Mouse (Mus musculus) retina, postnatal 7 days (tissue): ENCODE results near the gene Prpf6.

ENCODE experiments used
- DNase-seq: peaks from one replicate; pipeline ENCODE4 v3.0.0-alpha.2; 2012; ENCODE audit warnings: low read depth, low spot score

Prpf6 gene

GRCm38 (mm10) chr2:181657441-181657840 is 65.8 kb downstream of the Prpf6 start:
- DNase-seq, result no peak

GRCm38 (mm10) chr2:181658528-181658927 is 66.9 kb downstream of the Prpf6 start:
- DNase-seq, result no peak

DNA sequence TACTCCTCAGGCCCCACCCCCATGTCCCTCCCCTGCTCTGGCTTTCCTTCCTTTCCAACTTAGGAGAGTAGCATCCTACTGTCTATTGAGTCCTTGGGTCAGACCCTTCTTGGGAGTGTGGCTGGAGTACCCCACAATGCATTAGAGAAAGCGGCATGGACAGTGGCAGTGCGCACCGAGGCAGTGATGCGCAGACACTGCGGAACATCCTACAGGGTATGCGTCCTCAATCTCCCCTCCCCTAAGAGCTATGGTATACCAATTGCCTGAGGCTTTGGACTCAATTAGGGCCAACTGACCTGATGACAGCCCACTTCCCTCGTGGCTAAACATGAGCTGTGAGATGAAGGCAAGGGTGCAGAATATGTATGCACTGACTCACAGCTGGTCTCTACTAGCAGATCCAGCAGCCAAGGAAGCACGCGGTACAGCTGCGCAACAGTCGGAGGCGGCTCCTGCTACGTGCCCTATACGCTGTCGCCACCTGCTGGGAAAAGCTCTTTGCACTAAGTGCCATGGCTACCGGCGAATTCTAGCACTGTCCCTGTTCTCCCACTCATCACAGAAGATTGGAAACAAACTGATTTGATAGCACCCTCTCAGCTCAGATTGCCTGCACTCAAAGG is 67.4 kb downstream of the Prpf6 start:
- no peak for DNase-seq

GRCm38 (mm10) chr2:181659609-181660055 is 68.0 kb downstream of the Prpf6 start:
- no peak for DNase-seq

- no peak for DNase-seq
Measured at GRCm38 (mm10) chr2:181662620-181663297, 71.1 kb downstream of the Prpf6 start.

DNA sequence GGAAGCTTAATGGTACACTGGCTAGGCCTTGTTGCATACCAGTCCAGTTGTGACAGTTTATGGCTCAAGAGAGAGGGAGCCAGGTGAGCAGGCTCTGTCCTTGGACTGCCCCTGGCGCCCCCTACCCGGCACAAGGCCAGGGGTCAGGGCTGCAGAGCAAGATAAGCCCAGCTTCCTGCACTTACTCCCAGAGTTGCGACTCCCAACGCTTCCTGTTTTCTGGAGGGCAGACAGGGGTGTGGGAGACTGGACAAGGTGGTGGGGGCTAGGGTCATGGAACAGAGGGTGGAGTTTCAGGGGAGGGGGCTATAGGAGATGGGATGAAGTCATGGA is 71.6 kb downstream of the Prpf6 start:
- no peak for DNase-seq

DNA sequence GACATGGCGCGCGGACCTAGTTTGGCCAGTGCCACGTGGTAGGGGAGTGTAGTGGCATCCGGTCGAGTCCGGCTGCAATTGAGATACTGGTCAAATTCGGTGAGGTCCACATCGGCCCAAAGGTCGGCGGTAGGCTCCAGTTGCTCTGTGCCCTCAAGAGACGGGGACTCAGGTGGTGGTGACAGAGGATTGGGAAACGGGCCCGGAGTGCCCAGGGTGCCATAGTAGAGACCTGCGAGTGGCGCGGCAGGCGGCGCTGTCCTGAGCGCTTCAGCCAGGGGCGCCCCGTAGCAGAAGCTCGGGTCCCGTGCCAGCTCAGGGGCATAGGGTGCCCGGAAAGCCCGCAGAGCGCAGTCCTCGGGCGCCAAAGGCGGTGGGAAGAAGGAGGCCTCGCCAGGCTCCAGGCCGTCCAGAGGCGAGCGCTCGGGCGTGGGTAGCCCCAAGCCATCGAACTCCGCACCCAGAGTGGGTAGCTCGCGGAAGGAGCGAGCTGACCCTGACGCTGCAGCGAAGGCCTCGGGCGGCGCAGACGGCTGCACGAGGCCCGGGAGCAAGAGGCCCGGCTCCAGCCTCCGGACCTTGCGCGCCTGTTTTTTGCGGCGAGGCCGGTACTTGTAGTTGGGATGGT is 78.7 kb downstream of the Prpf6 start:
- no peak for DNase-seq

GRCm38 (mm10) chr2:181670913-181671311 is 79.2 kb downstream of the Prpf6 start:
- DNase-seq, result no peak

- DNase-seq, result no peak
Measured at GRCm38 (mm10) chr2:181671326-181671725, 79.7 kb downstream of the Prpf6 start, which contains the start of gene Sox18. TSS of gene Sox18 (minus strand) at chr2:181671640.

GRCm38 (mm10) chr2:181671984-181672383 is 80.3 kb downstream of the Prpf6 start:
- no peak for DNase-seq

DNA sequence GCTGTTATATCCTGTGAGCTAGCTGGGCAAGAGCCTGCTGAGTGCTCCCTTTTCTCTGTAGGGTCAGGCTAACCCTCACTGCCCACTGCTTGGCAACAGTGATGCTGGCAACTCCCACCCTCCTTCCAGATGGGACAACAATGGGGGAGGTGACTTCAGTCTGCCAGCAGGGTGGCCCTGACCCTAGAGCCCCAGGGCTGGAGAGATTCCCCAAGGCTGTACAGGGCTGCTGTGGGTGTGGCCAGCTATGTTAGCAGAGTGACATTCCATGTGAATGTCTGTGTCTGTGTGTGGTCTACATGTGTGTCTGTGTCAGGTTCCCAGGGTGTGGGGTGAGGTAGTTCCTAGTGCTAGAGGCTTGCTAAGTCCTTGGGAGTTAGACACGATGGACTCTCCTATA is 81.8 kb downstream of the Prpf6 start:
- DNase-seq, result no peak

DNA sequence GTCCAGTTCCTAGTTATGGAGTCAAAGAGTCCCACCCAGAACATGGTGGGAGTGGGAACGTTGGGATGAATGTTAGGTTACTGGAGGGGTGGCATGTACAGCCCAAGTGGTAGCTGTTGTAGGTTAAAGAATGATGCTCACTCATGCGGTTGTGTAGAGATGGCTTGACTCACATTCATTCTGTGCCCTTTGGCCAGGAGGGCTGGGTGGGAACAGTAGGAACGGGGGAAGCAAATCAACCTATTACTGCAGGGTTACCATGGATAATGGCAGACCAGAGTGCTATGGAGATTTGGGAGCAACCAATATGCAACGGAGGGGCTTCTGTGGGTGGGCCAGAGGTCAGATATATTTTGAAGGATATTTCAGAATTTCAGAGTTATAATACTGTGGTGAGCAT is 83.3 kb downstream of the Prpf6 start:
- DNase-seq, result no peak

GRCm38 (mm10) chr2:181675454-181675853 is 83.8 kb downstream of the Prpf6 start:
- no peak for DNase-seq

GRCm38 (mm10) chr2:181676424-181676823 is 84.8 kb downstream of the Prpf6 start:
- no peak for DNase-seq

DNA sequence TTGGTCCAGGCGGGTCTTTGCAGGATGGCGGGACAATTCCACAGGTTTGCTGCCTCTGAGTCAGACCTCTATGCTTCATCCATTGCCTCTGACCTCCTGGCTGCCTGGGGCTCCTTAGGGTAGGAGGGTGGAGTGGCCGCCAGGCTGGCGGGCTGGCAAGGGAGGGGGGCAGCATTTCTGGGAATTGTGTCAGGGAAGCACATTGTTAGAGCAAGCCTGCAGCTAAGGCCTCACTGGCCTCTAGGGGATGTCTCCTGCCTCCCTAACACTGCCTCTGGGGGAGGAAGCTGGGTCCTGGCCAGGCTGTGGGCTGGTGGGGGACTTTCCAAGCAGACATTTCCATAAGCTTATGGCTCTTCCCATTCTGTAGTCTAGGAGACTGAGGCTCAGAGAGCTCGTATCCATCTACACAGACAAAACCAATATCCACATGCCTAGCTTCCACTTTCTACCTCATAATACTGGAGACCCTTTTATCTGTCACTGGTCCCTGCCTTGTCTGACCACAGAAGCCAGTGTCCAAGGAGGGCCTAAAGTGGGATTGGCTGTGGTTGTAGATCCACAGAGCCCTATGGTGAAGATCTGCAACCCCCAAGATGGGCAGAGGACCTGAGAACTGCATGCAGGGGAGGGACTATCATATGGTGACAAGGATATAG is 85.6 kb downstream of the Prpf6 start:
- DNase-seq, result no peak

GRCm38 (mm10) chr2:181677755-181678098 is 86.1 kb downstream of the Prpf6 start:
- no peak for DNase-seq

GRCm38 (mm10) chr2:181678780-181679179 is 87.1 kb downstream of the Prpf6 start:
- peak; percentile 75 for DNase-seq

DNA sequence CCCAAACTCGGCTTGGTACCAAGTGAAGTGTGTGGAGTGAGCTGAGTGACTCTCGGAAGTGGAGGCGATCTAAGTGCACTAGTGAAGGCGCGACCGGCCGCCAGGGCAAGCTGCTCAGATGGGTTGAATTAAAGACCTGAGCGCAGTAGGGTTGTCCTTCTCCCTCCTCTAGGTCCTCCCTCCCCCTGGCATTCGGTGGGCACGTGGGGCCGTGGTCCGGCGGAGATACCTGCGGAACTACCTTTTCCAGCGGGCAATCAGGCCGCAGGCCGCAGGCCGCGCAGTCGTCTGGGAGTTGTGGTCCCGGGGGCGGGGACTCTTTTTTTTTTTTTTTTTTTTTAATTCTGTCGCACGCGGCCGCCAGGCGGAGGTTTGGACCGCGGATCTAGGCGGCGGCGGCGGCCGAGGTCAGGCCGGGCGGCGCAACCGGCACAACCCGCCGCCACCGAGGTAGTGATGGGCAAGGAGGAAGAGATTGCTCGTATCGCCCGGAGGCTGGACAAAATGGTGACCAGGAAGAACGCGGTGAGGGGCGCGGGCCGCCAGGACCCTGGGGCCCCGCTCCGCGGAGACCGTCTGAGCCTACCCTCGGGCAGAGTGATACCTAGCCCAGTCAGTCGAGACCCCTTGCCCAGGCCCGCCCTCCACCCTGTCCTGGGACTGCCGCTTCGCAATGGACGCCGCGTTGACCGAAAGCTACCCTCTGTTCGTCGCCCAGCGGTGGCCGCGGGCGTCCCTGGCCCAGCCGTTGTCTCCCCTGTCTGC is 88.5 kb downstream of the Prpf6 start, which contains the start of gene Tcea2:
TSS of gene Tcea2 (plus strand) at position 360 of the 765 bp plus-strand sequence.
- peak; percentile 54 for DNase-seq

DNA sequence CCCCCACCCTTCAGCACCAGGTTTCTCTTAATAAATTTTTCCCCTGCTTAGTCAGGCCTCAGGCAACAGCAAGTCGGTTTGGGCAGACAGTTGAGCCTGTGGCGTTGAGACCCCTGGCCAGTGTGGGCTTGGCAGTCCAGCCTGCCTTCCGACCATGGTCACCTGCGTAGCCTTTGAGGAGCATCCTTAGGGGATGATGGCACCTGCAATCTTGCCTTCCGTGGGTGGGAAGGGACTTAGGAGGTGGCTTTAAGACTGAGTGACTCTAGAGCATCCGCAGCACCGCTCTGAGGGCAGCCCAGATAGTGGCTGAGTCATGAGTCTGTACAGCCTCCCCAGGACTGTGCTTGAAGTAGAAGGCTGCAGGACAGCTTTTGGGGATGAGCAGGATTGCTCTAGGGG is 89.0 kb downstream of the Prpf6 start:
- no peak for DNase-seq

- no peak for DNase-seq
Measured at GRCm38 (mm10) chr2:181681978-181682377, 90.3 kb downstream of the Prpf6 start.

DNA sequence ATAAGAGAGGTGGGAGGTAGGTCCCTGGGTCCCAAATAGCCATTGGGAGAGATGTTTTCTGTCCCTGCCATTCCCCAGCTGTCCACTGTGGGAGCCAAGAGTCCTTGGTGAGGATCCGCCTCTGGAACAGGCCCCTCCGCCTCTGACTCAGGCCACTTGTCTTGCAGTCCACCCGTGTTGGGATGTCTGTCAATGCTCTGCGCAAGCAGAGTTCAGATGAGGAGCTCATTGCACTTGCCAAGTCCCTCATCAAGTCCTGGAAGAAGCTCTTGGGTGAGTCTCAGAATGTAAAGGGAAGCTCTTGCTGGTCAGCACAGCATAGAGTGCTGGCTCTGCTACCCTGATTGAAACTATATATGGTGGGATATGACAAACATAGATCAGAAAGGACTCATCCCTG is 91.7 kb downstream of the Prpf6 start:
- DNase-seq, result no peak

DNA sequence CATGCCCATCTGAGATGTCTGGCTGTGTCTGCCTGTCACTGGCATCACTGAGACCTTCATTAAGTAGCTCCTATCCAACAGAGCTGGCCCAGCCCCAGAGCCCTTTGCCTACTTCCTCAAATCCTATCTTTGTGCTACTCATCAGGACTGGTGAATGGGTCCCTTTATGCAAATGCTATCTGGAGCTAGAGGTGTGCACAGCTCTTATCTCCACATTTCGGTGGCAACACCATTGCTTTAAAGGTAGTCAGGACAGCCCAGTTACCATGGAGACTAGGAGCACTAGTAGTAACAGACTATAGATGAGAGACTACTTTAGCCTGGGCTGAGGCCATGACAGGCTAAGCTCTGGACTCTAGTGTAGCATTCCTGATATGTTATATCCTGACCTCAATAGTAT is 93.0 kb downstream of the Prpf6 start:
- no peak for DNase-seq
